Mouse (Mus musculus): ENCODE results near the gene Gm3250. TPM values are rescaled to one million over a fixed set of nuclear protein-coding genes. Genes with fewer than 3 reads are reported as not detected.
"Not testable (repeated sequence)": the region's sequence is repeated elsewhere in the genome, so short reads cannot be mapped to it uniquely, and the experiment has no call there.

Gm3250 gene
- total RNA-seq, 2 experiments from 2014 or later: not detected

DNA sequence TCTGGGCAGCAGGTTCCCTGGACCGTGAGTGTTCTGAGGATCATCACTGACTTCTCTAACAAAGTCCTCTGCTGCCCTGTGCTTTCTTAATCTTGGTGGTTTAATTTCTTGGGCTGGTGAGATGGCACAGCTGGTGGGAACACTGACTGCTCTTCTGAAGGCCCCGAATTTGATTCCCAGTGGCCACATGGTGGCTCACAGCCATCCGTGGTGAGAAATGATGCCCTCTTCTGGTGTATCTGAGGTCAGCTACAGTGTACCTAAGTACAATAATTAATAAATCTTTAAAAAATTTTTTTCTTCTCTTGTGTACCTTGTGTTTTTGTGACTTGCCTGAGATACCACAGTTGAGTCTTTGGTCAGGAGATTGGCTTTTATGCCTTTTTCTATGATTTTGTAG, 30.0 kb downstream of the Gm3250 start:
- ATAC-seq (replicated peaks; ENCODE audit: poor library complexity): 0 out of 2 replicates have a peak, but pooled peaks have one; percentile 23

DNA sequence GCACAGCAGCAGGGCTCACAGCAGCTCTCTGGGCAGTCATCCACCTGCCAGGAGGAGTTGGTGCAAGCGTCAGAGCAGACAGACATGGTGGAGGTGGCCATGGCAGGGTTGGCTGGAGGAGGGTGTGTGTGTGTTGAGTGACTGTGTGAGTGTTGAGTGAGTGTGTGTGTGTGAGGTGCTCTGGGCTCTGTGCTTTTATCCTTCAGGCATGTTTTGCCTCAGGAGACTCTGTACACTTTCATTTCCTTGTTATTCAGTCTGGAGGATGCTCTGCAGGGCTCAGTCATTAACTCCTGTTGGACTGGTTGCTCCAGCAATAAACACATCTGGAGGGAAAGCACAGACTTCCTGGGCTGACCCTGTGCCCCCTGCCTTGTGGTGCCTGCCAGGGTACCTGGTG, 31.1 kb downstream of the Gm3250 start, which contains the start of gene Gm9736:
Gm9736 (minus strand) TSS at position 101 of the 400 bp plus-strand sequence.
- not testable (repeated sequence) for ATAC-seq (replicated peaks; ENCODE audit: poor library complexity)

DNA sequence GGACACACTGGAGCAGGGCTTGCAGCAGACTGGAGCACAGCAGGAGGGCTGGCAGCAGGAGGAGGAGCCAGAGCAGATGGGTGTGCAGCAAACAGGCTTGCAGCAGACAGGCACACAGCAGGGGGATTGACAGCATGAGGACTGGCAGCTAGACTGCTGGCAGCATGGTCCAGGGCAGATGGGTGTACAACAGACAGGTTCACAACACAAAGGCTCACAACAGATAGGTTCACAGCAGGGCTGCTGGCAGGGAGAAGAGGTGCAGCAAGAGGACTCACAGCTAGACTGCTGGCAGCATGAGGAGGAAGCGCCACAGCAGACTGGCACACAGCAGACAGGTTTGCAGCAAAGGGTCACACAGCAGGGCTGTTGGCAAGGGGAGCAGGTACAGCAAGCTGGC, 31.7 kb downstream of the Gm3250 start:
- ATAC-seq (replicated peaks; ENCODE audit: poor library complexity): not testable (repeated sequence)

DNA sequence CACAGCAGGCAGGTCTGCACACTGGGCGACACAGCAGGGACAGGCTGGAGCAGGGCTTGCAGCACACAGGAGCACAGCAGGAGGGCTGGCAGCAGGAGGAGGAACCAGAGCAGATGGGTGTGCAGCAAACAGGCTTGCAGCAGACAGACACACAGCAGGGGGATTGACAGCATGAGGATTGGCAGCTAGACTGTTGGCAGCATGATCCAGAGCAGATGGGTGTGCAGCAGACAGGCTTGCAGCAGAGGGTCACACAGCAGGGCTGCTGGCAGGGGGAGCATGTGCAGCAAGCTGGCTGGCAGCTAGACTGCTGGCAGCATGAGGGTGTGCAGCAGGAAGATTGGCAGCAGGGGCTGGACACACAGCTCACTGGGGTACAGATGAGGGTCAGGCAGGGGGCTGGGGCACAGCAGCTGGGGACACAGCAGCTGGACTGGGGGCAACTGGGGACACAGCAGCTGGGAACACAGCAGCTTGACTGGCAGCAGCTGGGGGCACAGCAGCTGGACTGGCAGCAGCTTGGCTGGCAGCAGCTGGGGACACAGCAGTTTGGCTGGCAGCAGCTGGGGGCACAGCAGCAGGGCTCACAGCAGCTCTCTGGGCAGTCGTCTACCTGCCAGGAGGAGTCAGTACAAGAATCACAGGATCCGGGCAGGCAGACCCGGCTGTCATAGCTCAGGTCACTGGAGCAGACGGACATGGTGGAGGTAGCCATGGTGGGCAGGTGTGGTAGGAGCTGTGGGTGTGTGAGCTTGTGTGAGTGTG, 40.2 kb downstream of the Gm3250 start, which contains the start of gene Gm18596:
Gm18596 (minus strand) TSS at position 715 of the 765 bp plus-strand sequence.
- ATAC-seq (replicated peaks; ENCODE audit: poor library complexity): not testable (repeated sequence)

DNA sequence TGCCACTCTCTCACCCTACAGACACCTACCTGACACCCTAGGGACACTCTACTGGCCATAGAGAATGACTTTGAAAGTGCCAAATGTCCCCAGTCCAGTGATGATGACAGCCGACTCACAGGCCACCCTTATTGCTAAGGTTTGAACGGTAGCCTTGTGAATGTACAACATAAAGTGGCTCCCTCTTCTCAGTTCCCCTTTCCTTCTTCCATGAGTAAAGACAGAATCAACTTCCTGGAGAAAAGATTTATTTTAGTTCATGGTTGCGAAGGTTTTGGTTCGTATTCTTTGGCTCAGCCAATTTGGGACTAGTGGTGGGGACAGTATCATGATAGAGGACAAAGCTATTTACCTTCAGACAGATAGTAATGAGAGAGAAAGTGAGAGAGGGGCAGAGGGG, 43.4 kb downstream of the Gm3250 start:
- no peak for ATAC-seq (replicated peaks; ENCODE audit: poor library complexity)

DNA sequence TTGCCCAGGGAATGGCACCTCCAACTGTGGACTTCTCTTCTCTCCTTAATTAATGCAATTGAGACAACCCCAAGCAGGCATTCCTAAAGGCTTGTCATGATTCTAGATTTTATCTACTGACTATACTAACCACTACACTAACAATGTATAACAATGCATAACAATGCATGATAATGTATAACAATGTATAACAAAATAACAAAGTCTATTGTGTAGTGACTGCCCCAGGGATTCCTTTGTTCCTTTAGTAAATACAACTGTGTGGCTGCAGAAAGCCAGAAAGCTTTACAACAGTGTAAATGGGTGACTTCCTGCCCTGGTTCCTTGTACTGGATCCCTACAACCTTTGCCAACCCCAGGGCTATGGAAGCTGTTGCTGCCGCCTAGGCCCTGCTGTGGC, 46.4 kb downstream of the Gm3250 start:
- ATAC-seq (replicated peaks; ENCODE audit: poor library complexity): no peak

Other genes starting within 250 kb of the Gm3250 start
Only the 30 nearest of the 31 such genes appear.
- gene Pttg1ip, start 200.8 kb downstream of the Gm3250 start, total RNA-seq (2015): 54.1 and 60.0 TPM in 2 replicates
- gene Pttg1ip, start 200.8 kb downstream of the Gm3250 start, total RNA-seq (2017): 31.8 and 37.6 TPM in 2 replicates
- 34.5 and 38.8 TPM in 2 replicates for gene Sumo3, start 176.4 kb downstream of the Gm3250 start, total RNA-seq (2015)
- gene Sumo3, start 176.4 kb downstream of the Gm3250 start, total RNA-seq (2017): 187 and 212 TPM in 2 replicates
- not detected in 2 replicates for gene Gm49325, start 176.3 kb downstream of the Gm3250 start, total RNA-seq (2015)
- 1.1 TPM in 1 of 2 replicates, not detected in the other for gene Gm49325, start 176.3 kb downstream of the Gm3250 start, total RNA-seq (2017)
- 22.8 and 25.1 TPM in 2 replicates for gene Ube2g2, start 160.3 kb downstream of the Gm3250 start, total RNA-seq (2015)
- 30.4 and 34.2 TPM in 2 replicates for gene Ube2g2, start 160.3 kb downstream of the Gm3250 start, total RNA-seq (2017)
- gene Tspear, start 96.0 kb downstream of the Gm3250 start, total RNA-seq (2015): 0.12 and 0.96 TPM in 2 replicates
- gene Tspear, start 96.0 kb downstream of the Gm3250 start, total RNA-seq (2017): not detected in 2 replicates
- gene Gm19402, start 91.8 kb downstream of the Gm3250 start, total RNA-seq (2015): not detected in 2 replicates
- gene Gm19402, start 91.8 kb downstream of the Gm3250 start, total RNA-seq (2017): not detected in 2 replicates
- gene Gm9508, start 85.3 kb downstream of the Gm3250 start, total RNA-seq (2015): not detected in 2 replicates
- not detected in 2 replicates for gene Gm9508, start 85.3 kb downstream of the Gm3250 start, total RNA-seq (2017)
- gene Gm10272, start 75.9 kb downstream of the Gm3250 start, total RNA-seq (2015): not detected in 2 replicates
- not detected in 2 replicates for gene Gm10272, start 75.9 kb downstream of the Gm3250 start, total RNA-seq (2017)
- gene Gm10024, start 71.1 kb downstream of the Gm3250 start, total RNA-seq (2015): not detected in 2 replicates
- not detected in 2 replicates for gene Gm10024, start 71.1 kb downstream of the Gm3250 start, total RNA-seq (2017)
- not detected in 2 replicates for gene Gm10142, start 66.7 kb downstream of the Gm3250 start, total RNA-seq (2015)
- gene Gm10142, start 66.7 kb downstream of the Gm3250 start, total RNA-seq (2017): not detected in 2 replicates
- gene Krtap12-1, start 61.9 kb downstream of the Gm3250 start, total RNA-seq (2015): not detected in 2 replicates
- gene Krtap12-1, start 61.9 kb downstream of the Gm3250 start, total RNA-seq (2017): not detected in 2 replicates
- not detected in 2 replicates for gene Gm10100, start 56.1 kb downstream of the Gm3250 start, total RNA-seq (2015)
- gene Gm10100, start 56.1 kb downstream of the Gm3250 start, total RNA-seq (2017): not detected in 2 replicates
- not detected in 2 replicates for gene Gm18596, start 39.9 kb downstream of the Gm3250 start, total RNA-seq (2015)
- not detected in 2 replicates for gene Gm18596, start 39.9 kb downstream of the Gm3250 start, total RNA-seq (2017)
- gene Gm9736, start 31.2 kb downstream of the Gm3250 start, total RNA-seq (2015): not detected in 2 replicates
- not detected in 2 replicates for gene Gm9736, start 31.2 kb downstream of the Gm3250 start, total RNA-seq (2017)
- gene Gm3233, start 22.9 kb downstream of the Gm3250 start, total RNA-seq (2015): not detected in 2 replicates
- not detected in 2 replicates for gene Gm3233, start 22.9 kb downstream of the Gm3250 start, total RNA-seq (2017)
- gene Gm3238, start 11.2 kb downstream of the Gm3250 start, total RNA-seq (2015): not detected in 2 replicates
- not detected in 2 replicates for gene Gm3238, start 11.2 kb downstream of the Gm3250 start, total RNA-seq (2017)
- gene Gm7138, start 5.6 kb downstream of the Gm3250 start, total RNA-seq (2015): not detected in 2 replicates
- gene Gm7138, start 5.6 kb downstream of the Gm3250 start, total RNA-seq (2017): not detected in 2 replicates
- not detected in 2 replicates for gene Gm7137, start 5.7 kb upstream of the Gm3250 start, total RNA-seq (2015)
- not detected in 2 replicates for gene Gm7137, start 5.7 kb upstream of the Gm3250 start, total RNA-seq (2017)
- not detected in 2 replicates for gene Gm9639, start 12.5 kb upstream of the Gm3250 start, total RNA-seq (2015)
- gene Gm9639, start 12.5 kb upstream of the Gm3250 start, total RNA-seq (2017): not detected in 2 replicates
- not detected in 2 replicates for gene Gm19668, start 16.6 kb upstream of the Gm3250 start, total RNA-seq (2015)
- not detected in 2 replicates for gene Gm19668, start 16.6 kb upstream of the Gm3250 start, total RNA-seq (2017)
- gene Gm9507, start 29.3 kb upstream of the Gm3250 start, total RNA-seq (2015): not detected in 2 replicates
- not detected in 2 replicates for gene Gm9507, start 29.3 kb upstream of the Gm3250 start, total RNA-seq (2017)
- not detected in 2 replicates for gene Gm2696, start 32.1 kb upstream of the Gm3250 start, total RNA-seq (2015)
- not detected in 2 replicates for gene Gm2696, start 32.1 kb upstream of the Gm3250 start, total RNA-seq (2017)
- gene Krtap10-4, start 44.6 kb upstream of the Gm3250 start, total RNA-seq (2015): not detected in 2 replicates
- not detected in 2 replicates for gene Krtap10-4, start 44.6 kb upstream of the Gm3250 start, total RNA-seq (2017)
- not detected in 2 replicates for gene Krtap10-10, start 53.4 kb upstream of the Gm3250 start, total RNA-seq (2015)
- gene Krtap10-10, start 53.4 kb upstream of the Gm3250 start, total RNA-seq (2017): not detected in 2 replicates
- not detected in 2 replicates for gene Gm36176, start 64.3 kb upstream of the Gm3250 start, total RNA-seq (2015)
- gene Gm36176, start 64.3 kb upstream of the Gm3250 start, total RNA-seq (2017): not detected in 2 replicates
- not detected in 2 replicates for gene Gm10318, start 70.3 kb upstream of the Gm3250 start, total RNA-seq (2015)
- not detected in 2 replicates for gene Gm10318, start 70.3 kb upstream of the Gm3250 start, total RNA-seq (2017)
- not detected in 2 replicates for gene Gm3285, start 79.4 kb upstream of the Gm3250 start, total RNA-seq (2015)
- not detected in 2 replicates for gene Gm3285, start 79.4 kb upstream of the Gm3250 start, total RNA-seq (2017)
- gene Lrrc3, start 120.0 kb upstream of the Gm3250 start, total RNA-seq (2015): 0.12 TPM in 1 of 2 replicates, not detected in the other
- not detected in 2 replicates for gene Lrrc3, start 120.0 kb upstream of the Gm3250 start, total RNA-seq (2017)
- 2.7 and 5.1 TPM in 2 replicates for gene Trpm2, start 188.0 kb upstream of the Gm3250 start, total RNA-seq (2015)
- gene Trpm2, start 188.0 kb upstream of the Gm3250 start, total RNA-seq (2017): 1.4 and 2.9 TPM in 2 replicates
- 6.0 and 6.4 TPM in 2 replicates for gene 1810043G02Rik, start 196.0 kb upstream of the Gm3250 start, total RNA-seq (2015)
- 5.9 and 11.2 TPM in 2 replicates for gene 1810043G02Rik, start 196.0 kb upstream of the Gm3250 start, total RNA-seq (2017)

Measured in megakaryocyte progenitor cell, adult 5-6 weeks (primary cell).